Mouse (Mus musculus) spleen, postnatal 36 days (tissue): ENCODE data around the gene Pagr1b.

Experiments used
- DNase-seq, 2 experiments: peaks; one replicate each; pipeline ENCODE4 v3.0.0; 2022; ENCODE audit warnings: low spot score in 2 of 2, mixed read lengths in 1 of 2

Pagr1b gene

DNA sequence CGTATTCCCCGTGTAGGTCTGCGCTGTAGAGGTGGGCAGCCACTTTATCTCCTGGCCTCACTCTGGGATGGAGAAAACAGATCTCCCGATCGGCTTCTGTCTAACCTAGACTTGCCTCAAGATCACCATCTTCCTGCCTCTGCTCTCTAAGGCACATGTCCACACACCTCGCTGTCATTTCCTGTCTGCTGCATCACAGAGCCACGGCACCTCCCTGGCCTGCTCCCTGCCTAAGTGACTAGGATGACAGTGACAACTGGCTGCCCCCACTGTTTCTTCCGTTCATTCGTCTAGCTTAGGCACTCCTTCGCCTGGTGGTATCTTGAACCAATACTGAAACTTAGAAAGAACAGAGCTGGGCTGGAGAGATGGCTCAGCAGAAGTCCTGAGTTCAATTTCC is 16.7 kb downstream of the Pagr1b start:
- no peak for DNase-seq

DNA sequence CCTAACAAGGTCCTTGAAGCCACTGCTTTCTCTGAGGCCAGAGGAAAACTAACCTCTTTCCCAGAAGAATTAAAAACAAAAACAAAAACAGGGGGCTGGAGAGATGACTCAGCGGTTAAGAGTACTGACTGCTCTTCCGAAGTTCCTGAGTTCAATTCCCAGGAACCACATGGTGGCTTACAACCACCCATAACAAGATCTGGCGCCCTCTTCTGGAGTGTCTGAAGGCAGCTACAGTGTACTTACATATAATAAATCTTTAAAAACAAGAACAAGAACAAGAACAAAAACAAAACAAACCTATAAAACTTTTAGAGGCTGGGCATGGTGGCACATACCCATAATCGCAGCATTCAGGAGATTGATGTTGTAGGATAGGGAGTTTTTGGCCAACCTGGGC is 19.8 kb downstream of the Pagr1b start:
- DNase-seq = no peak

DNA sequence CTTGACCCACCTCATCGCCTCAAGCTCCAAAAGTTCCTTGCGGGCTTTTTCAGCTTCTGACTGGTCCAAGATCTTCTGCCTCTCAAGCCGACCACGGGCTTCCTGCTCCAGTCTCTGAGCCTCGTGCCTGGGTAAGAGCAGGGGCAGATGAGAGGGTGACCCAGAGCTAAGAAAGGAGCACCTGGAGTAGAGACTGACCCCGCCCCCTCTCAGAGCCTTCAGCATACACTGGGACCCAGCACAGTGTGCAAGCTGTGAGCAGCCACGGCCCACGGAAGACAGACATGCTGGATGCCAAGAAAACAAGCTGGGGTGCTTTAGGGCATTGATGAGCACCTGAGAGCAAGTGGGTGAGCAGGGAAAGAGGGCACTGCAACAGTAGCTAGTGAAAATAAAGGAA is 27.5 kb downstream of the Pagr1b start:
- no peak for DNase-seq

DNA sequence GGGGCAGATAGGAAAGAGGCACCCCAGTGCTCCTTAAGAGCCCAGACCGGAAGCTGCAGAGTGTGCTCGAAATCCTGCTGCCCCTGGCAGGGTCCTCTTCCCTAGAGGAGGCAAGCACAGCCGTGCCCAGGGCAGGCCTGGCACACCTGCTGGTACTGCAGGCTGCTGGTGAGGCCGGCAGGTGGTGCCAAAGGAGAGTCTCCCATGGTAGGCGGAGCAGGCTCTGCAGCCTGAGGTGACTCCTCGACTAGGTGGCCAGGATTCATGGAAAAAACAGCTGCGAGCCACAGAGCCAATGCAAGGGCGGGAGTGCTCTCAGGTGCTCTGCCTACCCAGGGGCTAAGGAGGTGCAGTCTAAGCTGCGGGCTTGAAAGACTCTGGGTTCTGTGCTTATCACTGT is 30.0 kb downstream of the Pagr1b start:
- DNase-seq = no peak

DNA sequence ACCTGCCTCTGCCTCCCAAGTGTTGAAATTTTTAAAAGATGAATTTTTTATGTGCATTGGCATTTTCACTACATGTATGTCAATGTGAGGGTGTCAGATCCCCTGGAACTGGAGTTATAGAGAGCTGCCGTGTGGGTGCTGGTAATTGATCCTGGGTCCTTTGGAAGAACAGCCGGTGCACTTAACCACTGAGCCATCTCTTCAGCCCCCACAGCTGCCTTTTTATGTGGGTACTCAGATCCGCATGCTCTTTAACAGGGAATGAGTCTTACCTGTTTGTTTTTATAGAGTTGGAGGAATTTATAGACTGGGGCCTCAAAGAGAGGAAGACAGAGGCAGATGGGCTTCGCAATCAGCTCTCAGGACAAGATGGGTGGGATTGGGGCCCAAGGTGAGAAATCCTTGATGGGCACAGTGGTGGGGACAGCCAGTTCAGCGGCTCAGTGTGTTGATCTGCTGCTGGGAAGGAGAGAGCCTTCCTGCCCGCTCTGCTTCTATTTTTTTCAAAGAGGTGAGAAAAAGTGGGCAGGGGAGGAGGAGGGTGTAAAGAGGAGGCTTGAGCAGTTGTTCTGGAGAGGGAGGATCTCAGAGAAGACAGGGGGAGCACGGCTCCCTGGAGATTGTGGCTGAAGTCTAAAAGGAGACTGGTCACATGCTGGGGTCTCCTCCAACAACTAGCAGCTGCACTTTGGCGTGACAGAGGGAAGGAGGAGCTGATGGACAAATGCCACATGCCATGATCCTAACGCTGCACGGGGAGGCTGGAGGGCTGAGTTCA is 31.4 kb downstream of the Pagr1b start:
- DNase-seq = no peak

DNA sequence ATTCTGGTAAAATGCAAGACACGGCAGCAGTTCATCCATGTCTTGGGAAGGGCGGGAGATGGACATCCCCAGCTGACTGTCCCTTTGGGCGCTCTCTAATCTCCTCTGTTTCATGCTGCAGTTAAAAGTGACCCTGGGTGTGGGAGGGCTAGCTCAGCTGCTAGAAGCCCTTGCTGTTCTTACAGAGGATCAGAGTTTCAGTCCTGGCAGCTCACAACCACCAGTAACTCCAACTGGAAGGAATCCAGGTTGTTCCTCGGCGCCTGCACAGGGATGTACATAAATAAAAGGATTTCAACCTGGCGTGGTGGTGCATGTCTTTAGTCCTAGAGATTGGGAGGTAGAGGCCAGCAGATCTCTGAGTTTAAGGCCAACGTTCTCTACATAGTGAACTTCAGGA is 33.2 kb downstream of the Pagr1b start:
- DNase-seq = no peak

DNA sequence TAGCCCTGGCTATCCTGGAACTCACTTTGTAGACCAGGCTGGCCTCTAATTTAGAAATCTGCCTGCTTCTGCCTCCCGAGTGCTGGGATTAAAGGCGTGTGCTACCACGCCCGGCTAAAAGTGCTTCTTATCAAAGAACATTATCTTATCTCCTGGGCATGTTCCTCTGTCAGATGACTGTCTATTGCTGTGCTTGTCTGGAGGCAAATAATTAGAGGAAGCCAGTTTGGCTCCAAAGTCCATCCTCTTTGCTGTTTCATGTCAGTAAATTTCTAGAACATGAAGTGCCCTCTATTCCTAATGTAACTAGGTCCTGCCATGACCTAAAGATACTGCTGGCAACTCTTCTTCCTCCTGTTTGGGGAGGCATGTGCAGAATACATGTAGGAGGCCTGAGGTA is 34.2 kb downstream of the Pagr1b start:
- DNase-seq = no peak

DNA sequence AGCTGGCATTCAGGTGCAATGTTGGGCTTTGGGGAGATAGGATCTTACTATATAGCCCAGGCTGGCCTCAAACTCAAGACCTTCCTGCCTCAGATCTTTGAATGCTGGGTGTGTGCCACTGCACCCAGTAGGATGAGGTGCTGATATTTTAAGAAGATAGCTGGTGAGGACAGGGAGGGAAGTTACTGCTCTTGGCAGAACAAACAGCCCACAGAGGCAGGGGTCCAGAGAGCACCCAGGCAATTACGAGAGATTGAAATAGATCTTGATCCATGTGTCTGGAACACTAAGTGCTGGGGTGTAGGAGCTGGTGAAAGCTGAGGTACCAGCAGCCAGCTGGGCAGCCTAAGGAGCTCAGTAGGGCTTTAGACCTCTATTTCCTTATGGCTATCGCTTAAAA is 34.7 kb downstream of the Pagr1b start:
- DNase-seq = no peak

DNA sequence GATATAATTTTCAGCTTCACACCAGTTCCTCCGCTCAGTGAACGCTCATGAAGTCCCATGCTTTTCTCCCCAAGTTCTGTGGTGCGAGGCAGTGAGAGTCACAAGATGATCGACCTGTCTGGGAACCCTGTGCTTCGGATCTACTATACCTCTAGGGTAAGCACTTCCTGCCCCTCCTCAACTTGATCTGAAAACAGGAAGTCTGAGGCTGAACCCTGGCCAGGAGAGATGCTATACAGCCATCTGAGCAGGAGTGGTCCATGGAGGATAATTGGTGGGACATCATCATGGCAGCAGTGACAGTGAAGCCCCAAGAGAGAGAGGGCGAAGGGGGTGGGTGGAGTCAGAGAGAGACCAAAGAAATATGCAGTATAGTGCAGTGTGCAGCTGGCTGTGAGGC is 37.4 kb downstream of the Pagr1b start:
- DNase-seq = peak in 1 of 2 experiments; percentile 33

DNA sequence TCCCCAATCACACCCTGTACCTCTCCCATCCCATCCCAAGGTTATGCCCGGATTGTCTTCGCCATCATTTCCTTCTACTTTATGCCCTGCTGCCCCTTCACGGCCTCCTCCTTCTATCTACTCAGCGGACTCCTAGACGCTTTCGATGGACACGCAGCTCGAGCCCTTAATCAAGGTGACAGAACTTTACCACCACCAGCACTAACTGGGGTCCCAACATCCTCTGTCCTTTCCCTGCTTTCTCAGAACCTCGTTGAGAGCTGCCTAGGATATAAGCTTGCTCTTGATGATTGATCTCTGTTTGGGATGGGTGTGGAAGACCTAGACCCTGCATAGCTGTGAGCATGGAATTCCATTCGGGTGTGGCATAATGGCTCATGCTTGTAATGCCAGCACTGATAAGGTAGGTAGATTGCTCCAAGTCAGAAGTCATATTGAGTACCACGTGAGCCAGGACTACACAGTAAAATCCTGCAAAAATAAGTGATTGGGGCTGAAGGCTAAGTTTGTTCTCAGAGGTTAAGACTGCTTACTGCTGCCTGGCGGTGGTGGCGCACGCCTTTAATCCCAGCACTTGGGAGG is 39.3 kb downstream of the Pagr1b start:
- DNase-seq = no peak

DNA sequence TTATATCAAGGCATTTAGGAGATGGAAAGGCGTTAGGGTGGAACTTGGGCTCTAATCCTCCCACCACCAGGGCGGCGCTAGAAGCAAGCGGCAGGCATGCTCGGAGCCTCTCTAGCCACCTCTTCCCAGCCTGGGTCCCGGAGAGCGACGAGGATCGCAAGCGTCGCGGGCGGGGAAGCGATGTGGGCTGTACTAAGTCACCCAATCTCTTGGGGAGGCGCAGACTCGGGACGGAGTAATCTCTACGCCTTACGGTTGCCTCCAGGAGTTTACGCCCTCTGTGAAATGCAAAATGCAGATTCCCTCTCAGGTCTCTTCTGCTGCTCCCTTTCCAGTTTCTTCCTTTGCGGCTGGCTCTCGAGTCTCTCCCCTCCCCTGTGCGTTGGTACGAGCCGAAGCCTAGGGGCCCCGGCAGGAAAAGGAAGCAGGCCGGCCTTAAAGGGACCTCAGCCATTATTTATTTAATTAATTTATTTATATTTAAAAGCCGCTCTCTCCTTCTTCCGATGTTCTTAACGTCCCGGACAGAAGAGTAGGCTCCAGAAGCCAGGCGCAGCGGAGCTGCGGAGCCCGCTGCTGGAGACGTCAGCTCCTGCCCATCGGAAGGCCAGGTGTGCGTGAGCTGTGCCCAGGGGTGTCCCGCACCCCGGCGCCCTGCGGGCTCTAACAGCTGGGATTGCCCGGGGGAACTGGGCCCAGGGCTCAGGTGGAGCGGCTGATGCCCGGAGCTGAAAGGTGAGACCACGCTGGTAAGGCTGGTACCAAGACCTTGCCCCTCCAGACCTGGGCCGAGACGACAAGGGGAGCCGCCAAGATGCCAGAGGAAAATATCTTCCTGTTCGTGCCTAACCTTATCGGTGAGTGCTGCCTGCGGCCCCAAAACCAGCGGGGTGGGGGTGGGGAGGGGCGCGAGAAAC is 40.1 kb downstream of the Pagr1b start, which contains the start of gene Cdiptos:
Gene Cdiptos, minus strand, starts transcription at position 149 of the 917 bp plus-strand sequence.
- peak; percentile 92 to 94 for DNase-seq

DNA sequence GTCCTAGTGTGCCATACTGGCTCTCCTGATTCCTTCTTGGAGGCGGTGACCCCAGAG is 40.6 kb downstream of the Pagr1b start, which contains the start of gene Cdipt:
Gene Cdipt, plus strand, starts transcription at position 22 of the 57 bp plus-strand sequence.
- DNase-seq = no peak

DNA sequence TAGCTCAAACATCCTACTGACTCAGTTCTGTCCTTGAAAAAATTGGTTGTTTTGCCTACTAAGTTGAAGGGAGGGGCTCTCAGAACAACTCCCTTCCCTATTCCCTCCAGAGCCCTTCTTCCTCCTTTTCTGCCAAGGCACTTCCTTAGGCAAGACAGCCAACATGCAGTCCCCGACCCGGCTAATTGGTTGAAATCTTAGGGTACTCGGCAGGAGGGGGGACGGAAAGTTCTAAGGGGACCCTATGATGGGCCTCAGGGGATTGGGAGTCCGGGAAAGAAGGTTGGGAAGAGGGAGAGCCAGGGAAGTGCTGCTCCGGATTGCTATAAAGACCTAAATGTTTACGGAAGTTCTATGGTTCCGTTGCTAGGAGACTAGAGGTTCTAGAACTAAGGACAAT is 40.8 kb downstream of the Pagr1b start:
- peak in 1 of 2 experiments; percentile 24 for DNase-seq

DNA sequence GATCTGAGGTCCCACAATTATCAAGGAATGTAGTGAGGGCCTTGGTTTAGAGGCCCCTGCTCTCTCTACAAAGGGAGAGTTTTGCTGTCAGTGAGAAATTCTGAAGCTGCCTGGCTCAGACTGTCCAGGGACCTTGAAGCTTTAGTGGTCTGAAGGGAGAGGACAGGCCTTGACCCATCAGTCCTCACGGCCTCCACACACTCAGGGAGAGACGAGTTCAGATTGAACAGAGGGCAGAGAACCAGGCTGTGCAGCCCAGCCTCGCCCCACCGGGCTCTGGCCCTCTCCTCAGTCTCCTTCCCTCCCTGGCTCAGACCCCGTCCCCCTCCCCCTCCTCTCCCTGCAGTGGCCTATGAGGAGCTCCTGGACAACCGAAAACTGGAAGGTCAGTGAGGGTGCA is 48.9 kb downstream of the Pagr1b start:
- no peak for DNase-seq

DNA sequence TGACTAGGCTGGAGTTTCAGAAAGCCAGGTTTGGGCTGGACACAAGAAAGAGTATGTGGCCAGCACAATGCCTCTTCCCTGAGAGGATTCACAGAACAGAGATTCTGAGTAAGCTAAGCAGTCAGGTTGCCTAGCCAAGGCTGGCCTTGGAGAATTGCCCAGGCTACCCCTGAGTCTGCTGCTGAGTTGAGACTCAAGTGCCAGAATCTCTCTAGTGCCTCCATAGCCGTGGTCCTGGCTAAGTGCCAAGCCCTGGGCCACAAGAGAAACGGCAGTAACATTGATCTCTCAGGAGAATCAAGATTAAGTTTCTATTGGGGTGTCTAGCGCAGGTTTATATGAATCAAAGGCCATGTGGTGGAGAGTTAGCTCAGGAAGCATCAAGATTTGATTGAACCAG is 50.7 kb downstream of the Pagr1b start:
- DNase-seq = no peak

DNA sequence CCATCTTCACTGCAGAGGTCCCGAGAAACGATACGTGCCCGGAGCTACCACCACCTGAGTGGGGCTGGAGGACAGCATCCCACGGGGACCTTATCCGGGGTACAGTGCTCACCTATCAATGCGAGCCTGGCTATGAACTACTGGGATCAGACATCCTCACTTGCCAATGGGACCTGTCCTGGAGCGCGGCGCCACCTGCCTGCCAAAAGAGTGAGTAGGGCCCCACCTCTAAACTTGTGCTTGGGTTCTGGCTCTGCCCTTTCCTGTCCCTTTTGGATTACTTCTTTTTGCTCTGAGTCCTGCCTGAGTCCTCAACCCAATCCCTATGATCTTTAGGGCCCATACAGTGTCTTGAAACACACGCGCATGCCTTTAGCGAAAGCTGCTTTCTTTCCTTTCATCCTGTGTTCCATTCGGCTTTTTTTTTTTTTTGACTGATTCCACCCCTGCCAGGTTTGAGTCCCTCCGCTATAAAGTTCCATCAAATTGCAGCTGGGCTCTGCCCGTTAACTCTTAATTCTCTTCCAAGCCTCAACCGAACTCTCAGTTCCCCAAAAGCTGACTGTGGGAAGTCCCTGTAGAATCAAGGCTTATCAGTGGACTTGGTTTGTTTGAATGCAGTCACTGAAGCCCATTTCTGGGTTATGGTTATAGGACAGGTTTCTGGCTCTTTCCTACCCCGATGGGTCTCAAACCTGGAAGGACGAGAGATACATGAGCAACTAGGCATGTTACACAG is 52.6 kb downstream of the Pagr1b start:
- peak; percentile 50 to 57 for DNase-seq

DNA sequence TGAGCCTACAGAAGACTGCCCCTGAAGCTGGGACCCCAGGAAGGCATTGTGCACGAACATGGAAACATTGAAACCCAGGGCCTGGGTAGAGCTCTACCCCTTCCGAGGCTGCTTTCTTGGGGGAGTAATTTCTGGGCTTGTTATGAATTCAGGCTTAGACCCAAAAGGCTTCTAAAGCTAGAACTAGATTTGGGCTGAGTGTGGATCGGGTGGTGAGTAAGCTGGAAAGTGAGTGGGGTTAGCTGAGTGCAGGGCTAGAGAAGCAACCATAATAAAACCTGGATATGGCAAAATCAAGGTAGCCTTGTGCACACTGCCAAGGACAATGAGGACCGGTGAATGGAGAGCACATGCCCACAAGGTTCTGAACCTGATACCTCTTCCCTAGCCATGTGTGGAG is 54.3 kb downstream of the Pagr1b start:
- DNase-seq = no peak

DNA sequence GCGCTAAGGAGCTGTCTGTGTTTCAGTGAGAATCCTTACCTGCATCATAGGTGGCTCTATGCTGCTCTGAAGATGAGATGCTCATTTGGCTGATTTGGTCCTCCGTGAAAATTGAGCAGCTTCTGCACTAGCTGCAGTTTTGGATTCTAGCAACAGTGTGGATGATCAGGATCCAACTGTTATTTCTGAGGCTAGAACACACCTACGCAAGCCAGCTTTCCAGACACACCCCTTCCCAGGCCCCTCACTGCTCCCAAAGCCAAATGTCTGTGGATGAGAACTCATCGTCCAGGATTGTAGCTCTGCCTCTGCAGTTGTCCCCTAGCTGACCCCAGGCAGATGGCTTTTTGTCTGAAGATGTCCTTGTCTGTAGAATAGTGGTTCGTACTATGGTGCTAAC is 55.2 kb downstream of the Pagr1b start:
- DNase-seq = no peak

DNA sequence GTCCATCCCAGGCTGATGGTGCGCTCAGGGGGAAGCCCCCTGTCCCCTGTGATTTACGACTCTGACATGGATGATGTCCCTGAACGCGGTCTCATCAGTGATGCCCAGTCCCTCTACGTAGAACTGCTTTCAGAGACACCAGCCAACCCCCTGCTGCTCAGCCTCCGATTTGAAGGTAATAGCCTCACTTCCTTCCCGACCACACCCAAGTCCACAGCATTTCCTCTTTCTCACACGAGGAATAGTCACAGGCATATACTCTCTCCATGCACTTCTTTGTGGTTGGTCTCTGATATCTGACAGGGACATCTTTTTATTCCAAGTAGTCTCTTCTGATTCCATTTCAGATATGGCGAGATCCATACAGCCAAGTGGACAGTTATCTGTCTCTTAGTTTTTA is 56.5 kb downstream of the Pagr1b start:
- no peak for DNase-seq

DNA sequence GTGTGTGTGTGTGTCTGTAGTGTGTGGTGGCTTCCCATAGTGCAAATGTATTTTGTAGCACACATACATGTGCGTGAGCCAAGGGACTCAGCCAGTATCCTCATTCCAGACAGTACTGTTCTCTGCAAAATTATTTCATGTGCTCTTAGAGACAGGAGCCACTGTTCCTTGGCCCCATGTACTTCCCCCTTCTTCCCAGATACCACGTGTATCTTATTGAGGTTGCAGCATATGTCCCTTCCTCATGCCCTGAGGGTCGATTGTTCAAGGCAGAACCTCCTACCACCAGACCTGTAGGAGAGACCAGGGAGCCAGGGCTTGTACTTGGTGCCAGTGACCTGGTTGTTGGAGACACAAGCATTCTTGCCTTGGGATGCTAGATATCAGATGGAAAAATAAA is 61.2 kb downstream of the Pagr1b start:
- no peak for DNase-seq

DNA sequence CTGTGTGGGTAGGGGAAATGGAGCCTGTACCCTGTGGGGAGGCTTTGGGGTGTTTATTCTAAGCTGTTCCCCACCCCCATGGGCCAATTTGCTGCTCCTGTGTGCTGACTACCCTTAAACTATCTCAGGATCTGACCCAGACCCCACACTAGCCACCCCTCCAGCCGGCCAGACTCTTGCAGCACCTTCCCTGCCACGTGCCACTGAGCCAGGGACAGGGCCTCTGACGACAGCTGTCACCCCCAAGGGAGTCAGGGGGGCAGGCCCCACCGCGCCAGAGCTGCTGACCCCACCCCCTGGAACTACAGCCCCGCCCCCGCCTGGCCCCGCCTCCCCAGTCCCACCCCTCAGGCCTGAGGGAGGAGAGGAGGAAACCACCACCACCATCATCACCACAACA is 63.6 kb downstream of the Pagr1b start:
- no peak for DNase-seq

DNA sequence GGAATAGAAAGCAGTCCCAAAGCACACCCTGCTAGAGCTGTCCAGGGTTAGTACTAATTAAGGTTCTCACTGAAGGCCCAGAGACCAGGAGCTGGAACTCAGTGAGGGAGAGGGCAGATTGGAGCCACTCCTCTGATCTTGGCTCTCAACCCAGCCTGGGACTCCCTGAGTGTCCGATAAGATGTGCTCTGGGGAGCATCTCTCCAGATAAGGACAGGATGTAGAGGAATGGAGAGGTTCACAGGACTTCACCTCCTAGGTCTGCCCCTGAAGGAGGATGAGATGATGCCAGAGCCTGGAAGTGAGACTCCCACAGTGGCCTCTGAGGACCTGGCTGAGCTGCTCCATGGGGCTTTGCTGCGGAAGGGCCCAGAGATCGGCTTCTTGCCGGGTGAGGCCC is 64.5 kb downstream of the Pagr1b start:
- DNase-seq = no peak
